Mouse (Mus musculus): ENCODE measurements around the gene Nxpe3.

Nxpe3 gene

DNA sequence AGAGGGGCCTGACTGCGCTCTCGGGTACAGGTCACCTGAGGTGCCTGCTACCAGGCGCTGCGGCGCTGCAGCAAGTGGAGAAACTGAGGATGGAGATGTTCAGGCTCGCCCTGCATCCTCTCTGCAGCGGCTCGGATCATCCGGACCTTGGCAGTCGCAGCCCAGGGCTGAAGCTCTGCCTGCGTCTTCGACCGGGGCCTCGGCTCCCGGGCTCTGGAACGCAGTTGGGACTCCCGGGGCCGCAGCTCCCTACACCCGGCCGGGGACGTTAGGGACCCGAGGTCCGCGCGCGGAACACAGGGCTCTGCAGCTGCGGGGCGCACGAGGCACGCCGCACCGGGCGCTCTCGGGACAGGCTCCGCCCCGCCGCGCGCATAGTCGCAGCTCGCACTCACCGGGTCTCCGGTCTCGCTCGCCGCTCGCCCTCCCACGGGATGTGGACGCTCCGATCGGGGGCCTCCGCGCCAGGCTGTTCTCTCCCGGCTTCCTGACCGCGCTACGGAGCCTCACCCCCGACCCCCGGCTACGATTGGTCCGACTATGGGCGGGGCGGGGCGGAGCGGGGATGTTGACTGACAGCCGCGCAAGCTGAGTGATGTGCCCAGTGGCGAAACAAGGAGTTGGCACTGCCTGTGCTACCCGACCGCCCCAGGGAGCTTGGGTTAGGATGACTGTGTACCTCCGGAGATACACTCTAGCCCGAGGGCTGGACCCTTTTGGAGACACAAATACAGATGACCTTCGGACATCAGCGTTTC is at the start of gene Nxpe3:
Nxpe3 (minus strand) TSS at position 393 of the 758 bp plus-strand sequence.
- peak; percentile 83 to 88 for DNase-seq

DNA sequence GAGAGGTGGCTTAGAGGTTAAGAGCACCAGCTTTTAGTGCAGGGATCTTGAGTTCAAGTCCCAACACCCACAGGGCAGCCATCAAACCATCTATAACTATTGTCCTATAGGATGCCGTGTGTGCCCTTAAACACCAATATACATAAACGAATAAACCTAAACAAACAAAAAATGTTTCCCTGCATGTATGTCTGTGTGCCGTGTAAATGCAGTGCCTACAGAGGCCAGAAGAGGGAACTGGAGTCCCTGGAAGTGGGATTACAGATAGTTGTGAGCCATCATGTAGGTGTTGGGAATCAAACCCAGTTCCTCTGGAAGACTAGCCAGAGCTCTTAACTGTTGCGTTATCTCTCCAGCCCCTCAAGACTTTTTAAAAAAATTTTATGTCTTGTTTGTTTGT is 45.7 kb upstream of the Nxpe3 start:
- DNase-seq = no peak

DNA sequence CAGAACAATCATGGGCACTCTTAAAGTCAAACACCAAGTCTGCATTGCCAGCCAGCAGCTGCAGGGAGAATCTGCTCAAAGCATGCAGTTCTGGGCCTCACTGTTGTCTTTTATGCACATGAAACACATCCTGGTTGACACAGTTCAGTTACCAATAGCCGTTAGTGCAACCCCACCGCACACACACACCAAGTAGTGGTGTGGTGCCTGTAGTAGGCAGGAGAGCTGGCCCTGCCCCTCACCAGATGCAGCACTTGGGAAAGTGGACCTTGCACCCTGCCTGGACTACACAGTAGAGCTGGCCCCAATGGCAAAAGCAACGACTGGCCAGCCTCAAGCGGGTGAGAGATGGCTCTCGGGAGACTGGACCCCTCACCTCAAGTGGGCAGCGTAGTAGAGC is 44.6 kb upstream of the Nxpe3 start:
- DNase-seq = peak; percentile 31 to 53

GRCm38 (mm10) chr16:55938761-55939160 is 43.7 kb upstream of the Nxpe3 start:
- no peak for DNase-seq

DNA sequence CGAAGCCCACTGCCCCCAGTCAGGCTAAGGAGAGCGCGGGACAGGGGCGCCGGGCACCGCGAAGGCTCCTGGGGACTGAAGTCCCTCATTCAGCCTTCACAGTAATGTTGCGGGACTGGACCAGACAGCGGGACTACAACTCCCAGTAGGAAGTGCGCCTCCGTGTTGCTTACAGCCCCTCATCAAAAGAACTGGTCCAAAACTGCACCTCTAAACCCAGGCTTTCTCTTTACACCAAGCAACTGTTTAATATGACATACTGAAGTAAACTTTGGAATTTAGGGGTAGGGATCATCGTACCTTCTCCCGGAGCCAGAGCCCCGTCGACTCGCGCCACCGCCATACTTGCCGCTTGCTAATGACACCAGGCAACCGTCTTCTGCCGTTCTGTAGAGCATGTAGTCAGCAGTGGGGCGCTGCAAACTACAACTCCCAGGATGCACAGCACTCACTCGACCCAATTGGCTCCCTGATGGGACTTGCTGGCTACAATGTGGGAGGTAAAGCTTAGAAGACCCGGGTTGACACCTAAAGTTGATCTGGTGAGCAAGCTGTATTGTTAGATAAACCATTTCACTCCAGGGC is 39.5 kb upstream of the Nxpe3 start, which contains the start of gene Cep97:
Cep97 (minus strand) TSS at position 403 of the 585 bp plus-strand sequence.
- DNase-seq = peak; percentile 92 to 95

DNA sequence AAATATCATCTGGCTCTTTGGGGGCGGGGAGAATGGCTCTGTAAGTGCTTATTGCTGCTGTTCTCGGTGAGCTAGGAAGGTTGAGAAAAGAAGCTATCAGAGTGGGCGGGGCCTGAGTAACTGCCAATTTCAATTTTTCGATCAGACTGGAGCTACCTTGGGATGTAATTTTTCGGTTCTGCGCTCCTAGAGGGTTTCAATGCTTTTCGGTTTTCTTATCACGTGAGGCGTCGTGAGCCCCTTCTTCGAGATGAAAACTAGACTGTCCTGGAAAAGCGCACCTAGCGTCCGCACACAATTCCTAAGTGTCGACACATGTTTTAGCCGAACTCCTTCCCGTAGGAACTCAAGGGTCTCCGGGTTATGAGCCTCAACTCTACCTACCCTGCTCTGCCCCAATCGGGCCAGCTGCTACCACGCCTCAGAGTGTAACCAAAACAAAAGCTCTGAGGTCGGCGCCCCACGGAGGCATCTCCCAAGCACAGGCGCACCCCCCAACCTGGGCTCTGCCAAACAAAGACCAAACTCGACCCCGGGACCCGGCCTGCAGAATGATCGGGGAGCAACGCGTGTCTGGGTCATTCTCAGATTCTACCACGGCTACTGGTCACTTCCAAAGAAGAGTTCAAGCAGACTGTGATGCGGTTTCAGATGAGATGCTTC is 38.7 kb upstream of the Nxpe3 start:
- peak; percentile 63 to 70 for DNase-seq

DNA sequence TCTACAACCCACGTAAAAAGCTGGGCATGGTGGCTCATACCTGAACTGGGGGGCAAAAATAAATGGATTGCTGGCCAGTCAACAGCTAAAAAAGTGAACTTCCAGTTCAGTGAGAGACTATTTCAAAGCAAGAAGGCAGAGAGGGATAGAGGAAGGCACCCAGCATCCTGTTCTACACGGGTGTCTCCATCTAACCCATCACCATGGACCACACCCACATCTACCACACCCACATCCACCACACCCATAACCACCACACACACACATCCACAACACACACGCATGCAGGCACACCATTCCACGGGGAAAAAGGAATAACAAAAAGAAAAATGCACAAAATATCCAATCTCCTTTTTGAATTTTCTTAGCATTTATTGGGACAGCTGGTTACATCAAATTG is 28.9 kb upstream of the Nxpe3 start:
- no peak for DNase-seq

- no peak for DNase-seq
Observed at GRCm38 (mm10) chr16:55922079-55922478, 27.0 kb upstream of the Nxpe3 start.

DNA sequence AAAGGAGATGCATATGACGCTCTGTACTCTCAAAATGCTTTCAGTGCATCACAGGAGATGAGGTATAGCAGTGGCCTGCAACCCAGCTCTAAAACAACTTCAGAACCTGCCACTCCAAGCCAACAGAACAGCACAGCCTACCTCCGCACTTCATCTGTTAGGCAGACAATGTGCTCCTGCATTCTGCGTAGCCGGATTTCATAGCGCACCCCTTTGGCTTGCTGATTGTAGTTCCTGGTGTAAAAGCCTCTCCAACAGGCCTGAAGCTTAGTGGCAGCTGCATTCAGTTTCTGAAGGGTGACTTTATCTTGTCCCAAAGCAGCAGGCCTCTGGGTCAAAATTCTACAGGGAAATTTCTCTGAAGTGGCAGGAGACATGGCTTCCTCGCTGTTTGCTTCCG is 19.6 kb upstream of the Nxpe3 start:
- DNase-seq = no peak

GRCm38 (mm10) chr16:55910208-55910793 is 15.2 kb upstream of the Nxpe3 start:
- DNase-seq = no peak

- DNase-seq = no peak
Observed at GRCm38 (mm10) chr16:55906928-55907679, 12.0 kb upstream of the Nxpe3 start.

GRCm38 (mm10) chr16:55905370-55905769 is 10.3 kb upstream of the Nxpe3 start:
- no peak for DNase-seq

- no peak for DNase-seq
Observed at GRCm38 (mm10) chr16:55901839-55902756, 7.0 kb upstream of the Nxpe3 start.

- no peak for DNase-seq
Observed at GRCm38 (mm10) chr16:55898385-55899002, 3.4 kb upstream of the Nxpe3 start.

- DNase-seq = no peak
Observed at GRCm38 (mm10) chr16:55895651-55896095, 588 bp upstream of the Nxpe3 start.

DNA sequence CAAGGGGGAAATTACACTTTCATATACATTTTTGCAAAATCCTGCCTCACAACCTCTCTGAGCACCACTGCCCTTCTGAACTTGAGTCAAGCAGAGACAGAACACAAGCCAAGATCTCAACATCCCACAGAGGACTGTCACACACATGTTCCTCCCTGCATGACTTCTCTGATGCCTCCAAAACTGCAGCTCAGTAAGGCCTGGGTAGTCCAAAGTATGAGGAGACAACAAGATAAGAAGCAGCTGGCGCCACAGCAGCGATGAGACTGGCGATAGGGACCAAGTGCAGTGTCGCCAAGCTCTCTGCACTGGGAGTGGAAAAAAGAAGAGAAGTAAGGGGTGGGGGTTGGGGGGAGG is 571 bp downstream of the Nxpe3 start:
- peak in 1 of 2 experiments; percentile 31 for DNase-seq

DNA sequence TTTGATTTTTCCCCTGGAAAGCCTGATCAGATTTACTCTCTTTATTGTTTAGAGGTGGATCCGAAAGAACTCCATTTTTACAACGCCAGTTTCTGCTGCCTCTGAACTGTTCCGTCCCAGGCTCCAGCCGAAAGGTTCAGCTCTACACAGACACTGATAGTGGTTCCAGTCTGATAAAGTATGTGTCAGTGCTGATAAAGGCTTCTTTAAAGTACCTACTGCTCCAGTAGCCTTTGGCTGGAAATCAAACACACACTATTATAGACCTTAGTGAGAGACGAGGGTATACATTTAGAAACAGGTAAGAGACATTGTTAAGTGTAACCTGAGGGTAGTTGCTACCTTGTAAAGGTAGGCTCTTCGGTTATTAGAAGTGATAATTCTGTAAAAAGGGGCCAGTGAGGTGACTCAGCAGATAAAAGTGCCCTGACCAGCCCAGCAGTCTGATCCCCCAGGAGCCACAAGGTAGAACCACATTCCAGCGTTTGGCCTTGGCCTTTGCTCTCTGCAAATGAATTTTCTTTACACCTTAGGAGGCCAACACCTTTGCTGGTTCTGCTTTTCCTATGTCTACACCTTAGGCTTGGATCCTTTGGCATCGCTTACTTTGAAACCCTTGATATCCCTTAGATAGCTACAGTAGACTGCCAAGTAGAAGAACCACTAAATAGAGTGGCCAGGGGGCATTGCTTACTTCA is 1.5 kb downstream of the Nxpe3 start:
- DNase-seq = no peak

DNA sequence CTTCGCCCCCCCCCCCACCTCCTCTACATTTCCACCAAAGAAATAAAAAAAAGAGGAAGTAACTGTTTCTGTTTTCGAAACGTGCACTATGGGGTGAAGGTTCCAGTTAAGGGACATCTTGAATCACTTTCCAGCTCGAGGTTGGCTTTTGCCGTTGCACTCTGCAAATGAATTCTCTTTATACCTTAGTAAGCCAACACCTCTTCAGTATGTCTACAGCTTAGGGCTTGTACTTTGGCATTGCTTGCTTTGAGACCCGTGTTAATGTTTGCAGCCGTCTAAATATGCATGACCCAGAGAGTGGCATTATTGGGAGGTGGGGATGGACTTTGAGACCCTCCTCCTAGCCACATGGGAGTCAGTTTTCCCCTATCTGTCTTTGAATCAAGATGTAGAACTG is 2.6 kb downstream of the Nxpe3 start:
- no peak for DNase-seq

DNA sequence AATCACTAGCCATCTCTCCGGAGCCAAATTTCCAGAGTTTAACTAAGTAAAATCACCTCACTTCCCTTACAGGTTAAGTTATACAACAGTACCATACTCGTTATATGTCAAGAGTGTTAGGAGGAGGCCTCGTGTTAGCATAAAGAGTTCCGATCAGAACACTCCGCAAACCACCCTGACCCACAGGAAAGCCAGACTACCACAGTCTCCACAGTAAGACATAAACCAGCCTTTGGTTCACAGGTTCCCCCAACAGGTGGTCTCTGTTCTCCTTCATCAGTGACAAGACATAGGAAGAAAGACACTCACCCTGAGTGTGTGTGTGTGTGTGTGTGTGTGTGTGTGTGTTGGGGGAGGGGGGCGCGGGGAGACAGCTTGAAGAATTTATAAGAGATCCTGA is 3.7 kb downstream of the Nxpe3 start:
- peak in 1 of 2 experiments; percentile 30 for DNase-seq

DNA sequence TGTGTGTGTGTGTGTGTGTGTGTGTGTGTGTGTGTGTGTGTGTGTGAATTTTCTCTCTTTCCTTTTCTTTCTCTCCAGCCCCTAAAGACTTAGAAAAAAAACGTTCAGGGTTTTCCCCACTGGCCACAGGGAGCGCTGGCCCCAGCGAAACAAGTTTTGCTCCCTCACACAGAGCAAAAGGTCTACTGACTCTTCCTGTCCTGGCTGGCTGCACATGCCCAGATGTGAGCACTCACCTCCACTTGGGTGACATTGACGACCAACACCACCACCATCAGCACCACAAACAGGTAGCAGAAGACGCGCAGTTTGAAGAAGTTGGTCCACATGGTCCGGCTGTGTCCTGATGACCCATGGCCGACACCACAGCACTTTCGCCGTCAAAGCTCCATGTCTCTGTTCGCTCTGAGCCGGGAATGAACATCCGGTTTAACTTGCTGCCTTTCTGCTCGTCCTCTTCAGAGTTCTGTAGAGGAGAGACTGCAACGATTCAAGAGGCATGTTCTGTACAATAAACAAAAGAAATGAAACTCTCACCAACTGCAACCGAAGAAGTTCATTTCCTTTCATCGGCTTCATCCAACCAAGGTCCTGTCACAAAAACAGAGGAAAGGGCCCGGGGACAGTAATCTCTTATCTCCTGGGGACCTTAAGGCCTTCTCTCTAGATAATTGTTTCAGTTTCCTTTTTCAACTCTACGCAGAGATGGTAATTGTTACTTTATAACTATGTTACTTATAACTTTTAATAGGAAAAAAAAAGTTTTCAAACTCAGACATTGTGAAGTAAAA is 4.5 kb downstream of the Nxpe3 start:
- DNase-seq = no peak

Measured in thymus, adult 18-20 months (tissue).